Mouse (Mus musculus): ENCODE data around the gene 4930568D16Rik. TPM values are rescaled to one million over a fixed set of nuclear protein-coding genes. Genes with fewer than 3 reads are reported as not detected.

Gene 4930568D16Rik
- polyA plus RNA-seq, 1 experiment, result not detected

- no peaks in the 10 kb centered on the region for H3K27me3 ChIP-seq (ENCODE audit: control insufficient read depth, insufficient read depth, low read length)
Observed at GRCm38 (mm10) chr2:35385441-35385871, 17.9 kb upstream of the 4930568D16Rik start.

GRCm38 (mm10) chr2:35379306-35379705, 11.8 kb upstream of the 4930568D16Rik start:
- TF ChIP-seq CTCF (IDR thresholded peaks at IDR 0.05; ENCODE audit: borderline replicate concordance, insufficient read depth, low read depth, low read length) (no peak), POLR2A (IDR thresholded peaks at IDR 0.05; ENCODE audit: borderline replicate concordance, insufficient read depth, low read length) (no peak)
- Histone ChIP-seq H3K27me3 (ENCODE audit: control insufficient read depth, insufficient read depth, low read length) (no peaks in the 10 kb centered on the region), H3K4me3 (replicated peaks; ENCODE audit: insufficient read depth, low read depth, low read length) (no peak overlapping the region), H3K27ac (ENCODE audit: insufficient read depth, low read length) (no peak overlapping the region), H3K4me1 (ENCODE audit: control insufficient read depth, insufficient read depth, low read length) (no peaks in the 10 kb centered on the region)
- no peak for DNase-seq
- 64% methylated on average over 9 of the region's 9 CpGs for WGBS

More at GRCm38 (mm10) chr2:35385441-35385871, 17.9 kb upstream of the 4930568D16Rik start:
- WGBS, result 15% methylated on average over 9 of the region's 9 CpGs
- peak; percentile 44 to 66 for DNase-seq
- Histone ChIP-seq H3K4me3 (replicated peaks; ENCODE audit: insufficient read depth, low read depth, low read length) (no peak overlapping the region), H3K4me1 (ENCODE audit: control insufficient read depth, insufficient read depth, low read length) (no peaks in the 10 kb centered on the region), H3K27ac (ENCODE audit: insufficient read depth, low read length) (no peak overlapping the region)
- no peak for TF ChIP-seq POLR2A (IDR thresholded peaks at IDR 0.05; ENCODE audit: borderline replicate concordance, insufficient read depth, low read length)

- whole genome bisulfite sequencing, result 83% methylated on average over 6 of the region's 6 CpGs
- H3K27ac ChIP-seq (ENCODE audit: insufficient read depth, low read length), result no peak overlapping the region
- no peak overlapping the region for H3K4me3 ChIP-seq (replicated peaks; ENCODE audit: insufficient read depth, low read depth, low read length)
- no peaks in the 10 kb centered on the region for H3K4me1 ChIP-seq (ENCODE audit: control insufficient read depth, insufficient read depth, low read length)
- TF ChIP-seq POLR2A (IDR thresholded peaks at IDR 0.05; ENCODE audit: borderline replicate concordance, insufficient read depth, low read length) (no peak), CTCF (IDR thresholded peaks at IDR 0.05; ENCODE audit: borderline replicate concordance, insufficient read depth, low read depth, low read length) (no peak)
- no peaks in the 10 kb centered on the region for H3K27me3 ChIP-seq (ENCODE audit: control insufficient read depth, insufficient read depth, low read length)
- DNase-seq, result no peak
Observed at GRCm38 (mm10) chr2:35377600-35377999, 10.1 kb upstream of the 4930568D16Rik start.

- Histone ChIP-seq H3K27ac (ENCODE audit: insufficient read depth, low read length) (no peak overlapping the region), H3K27me3 (ENCODE audit: control insufficient read depth, insufficient read depth, low read length) (no peaks in the 10 kb centered on the region), H3K4me3 (replicated peaks; ENCODE audit: insufficient read depth, low read depth, low read length) (no peak overlapping the region), H3K4me1 (ENCODE audit: control insufficient read depth, insufficient read depth, low read length) (no peaks in the 10 kb centered on the region)
- TF ChIP-seq POLR2A (IDR thresholded peaks at IDR 0.05; ENCODE audit: borderline replicate concordance, insufficient read depth, low read length), result no peak
- peak; percentile 39; the same call in 1 of the 2 replicates for TF ChIP-seq CTCF (IDR thresholded peaks at IDR 0.05; ENCODE audit: borderline replicate concordance, insufficient read depth, low read depth, low read length)
- no peak for DNase-seq
- WGBS, result 16% methylated on average over 3 of the region's 3 CpGs
Observed at GRCm38 (mm10) chr2:35373003-35373402, 5.5 kb upstream of the 4930568D16Rik start.

GRCm38 (mm10) chr2:35370686-35371085, 3.2 kb upstream of the 4930568D16Rik start:
- DNase-seq, result no peak
- Histone ChIP-seq H3K27me3 (ENCODE audit: control insufficient read depth, insufficient read depth, low read length) (no peaks in the 10 kb centered on the region), H3K4me3 (replicated peaks; ENCODE audit: insufficient read depth, low read depth, low read length) (no peak overlapping the region), H3K27ac (ENCODE audit: insufficient read depth, low read length) (no peak overlapping the region), H3K4me1 (ENCODE audit: control insufficient read depth, insufficient read depth, low read length) (no peaks in the 10 kb centered on the region)
- TF ChIP-seq CTCF (IDR thresholded peaks at IDR 0.05; ENCODE audit: borderline replicate concordance, insufficient read depth, low read depth, low read length) (no peak), POLR2A (IDR thresholded peaks at IDR 0.05; ENCODE audit: borderline replicate concordance, insufficient read depth, low read length) (no peak)

- no peak overlapping the region for H3K27ac ChIP-seq (ENCODE audit: insufficient read depth, low read length)
- H3K4me1 ChIP-seq (ENCODE audit: control insufficient read depth, insufficient read depth, low read length), result no peaks in the 10 kb centered on the region
- peak in 1 of 2 experiments; percentile 32 for DNase-seq
- WGBS, result 41% methylated on average over 5 of the region's 5 CpGs
- H3K27me3 ChIP-seq (ENCODE audit: control insufficient read depth, insufficient read depth, low read length), result no peaks in the 10 kb centered on the region
- no peak overlapping the region for H3K4me3 ChIP-seq (replicated peaks; ENCODE audit: insufficient read depth, low read depth, low read length)
- TF ChIP-seq CTCF (IDR thresholded peaks at IDR 0.05; ENCODE audit: borderline replicate concordance, insufficient read depth, low read depth, low read length), result peak; percentile 55; the same call in 1 of the 2 replicates
- no peak for TF ChIP-seq POLR2A (IDR thresholded peaks at IDR 0.05; ENCODE audit: borderline replicate concordance, insufficient read depth, low read length)
Observed at GRCm38 (mm10) chr2:35349184-35349583, 18.3 kb downstream of the 4930568D16Rik start.

- DNase-seq, result no peak
- Histone ChIP-seq H3K27me3 (ENCODE audit: control insufficient read depth, insufficient read depth, low read length) (no peaks in the 10 kb centered on the region), H3K4me1 (ENCODE audit: control insufficient read depth, insufficient read depth, low read length) (no peaks in the 10 kb centered on the region), H3K4me3 (replicated peaks; ENCODE audit: insufficient read depth, low read depth, low read length) (no peak overlapping the region), H3K27ac (ENCODE audit: insufficient read depth, low read length) (no peak overlapping the region)
- WGBS, result 76% methylated on average over 2 of the region's 2 CpGs
- TF ChIP-seq CTCF (IDR thresholded peaks at IDR 0.05; ENCODE audit: borderline replicate concordance, insufficient read depth, low read depth, low read length), result no peak
- no peak for TF ChIP-seq POLR2A (IDR thresholded peaks at IDR 0.05; ENCODE audit: borderline replicate concordance, insufficient read depth, low read length)
Observed at GRCm38 (mm10) chr2:35345984-35346383, 21.5 kb downstream of the 4930568D16Rik start.

- TF ChIP-seq CTCF (IDR thresholded peaks at IDR 0.05; ENCODE audit: borderline replicate concordance, insufficient read depth, low read depth, low read length), result no peak
- no peak for TF ChIP-seq POLR2A (IDR thresholded peaks at IDR 0.05; ENCODE audit: borderline replicate concordance, insufficient read depth, low read length)
- WGBS, result 71% methylated on average over 3 of the region's 3 CpGs
- no peak for DNase-seq
- Histone ChIP-seq H3K4me3 (replicated peaks; ENCODE audit: insufficient read depth, low read depth, low read length) (no peak overlapping the region), H3K27ac (ENCODE audit: insufficient read depth, low read length) (no peak overlapping the region), H3K4me1 (ENCODE audit: control insufficient read depth, insufficient read depth, low read length) (no peaks in the 10 kb centered on the region), H3K27me3 (ENCODE audit: control insufficient read depth, insufficient read depth, low read length) (no peaks in the 10 kb centered on the region)
Observed at GRCm38 (mm10) chr2:35342605-35343004, 24.9 kb downstream of the 4930568D16Rik start.
